Mouse (Mus musculus): ENCODE measurements around the gene Csrnp2. TPM values are rescaled to one million over a fixed set of nuclear protein-coding genes. Genes with fewer than 3 reads are reported as not detected.

The Csrnp2 gene
- total and polyA plus RNA-seq, 3 experiments = 4.2 to 5.8 TPM; not detected in 1

DNA sequence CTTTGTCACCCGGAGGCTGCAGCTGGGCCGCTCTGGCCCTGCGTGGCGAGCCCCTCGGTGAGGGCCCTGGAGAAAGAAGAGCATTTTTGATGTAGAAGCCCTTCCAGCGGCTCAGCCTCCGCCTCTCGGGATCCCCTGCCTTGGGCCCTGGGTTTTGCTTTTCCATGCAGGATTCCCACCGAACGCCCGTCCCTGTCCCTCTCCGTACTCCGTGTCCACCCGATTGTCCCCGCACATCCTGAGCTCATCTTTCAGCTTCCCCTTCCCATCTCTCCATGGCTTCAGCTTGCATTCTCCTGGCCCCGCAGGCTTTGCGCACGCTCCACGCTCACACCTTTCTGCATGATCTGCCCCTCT lies 26.1 kb downstream of the Csrnp2 start:
- no peak for DNase-seq (ENCODE audit: low read depth, low spot score)
- Histone ChIP-seq H3K27ac (ENCODE audit: control insufficient read depth, low read depth, low read length) (peak overlapping the region; percentile 17; the same call in 1 of the 2 replicates), H3K9ac (ENCODE audit: control insufficient read depth, low read depth, low read length, poor library complexity, severe bottlenecking) (peak overlapping the region; percentile 97)

DNA sequence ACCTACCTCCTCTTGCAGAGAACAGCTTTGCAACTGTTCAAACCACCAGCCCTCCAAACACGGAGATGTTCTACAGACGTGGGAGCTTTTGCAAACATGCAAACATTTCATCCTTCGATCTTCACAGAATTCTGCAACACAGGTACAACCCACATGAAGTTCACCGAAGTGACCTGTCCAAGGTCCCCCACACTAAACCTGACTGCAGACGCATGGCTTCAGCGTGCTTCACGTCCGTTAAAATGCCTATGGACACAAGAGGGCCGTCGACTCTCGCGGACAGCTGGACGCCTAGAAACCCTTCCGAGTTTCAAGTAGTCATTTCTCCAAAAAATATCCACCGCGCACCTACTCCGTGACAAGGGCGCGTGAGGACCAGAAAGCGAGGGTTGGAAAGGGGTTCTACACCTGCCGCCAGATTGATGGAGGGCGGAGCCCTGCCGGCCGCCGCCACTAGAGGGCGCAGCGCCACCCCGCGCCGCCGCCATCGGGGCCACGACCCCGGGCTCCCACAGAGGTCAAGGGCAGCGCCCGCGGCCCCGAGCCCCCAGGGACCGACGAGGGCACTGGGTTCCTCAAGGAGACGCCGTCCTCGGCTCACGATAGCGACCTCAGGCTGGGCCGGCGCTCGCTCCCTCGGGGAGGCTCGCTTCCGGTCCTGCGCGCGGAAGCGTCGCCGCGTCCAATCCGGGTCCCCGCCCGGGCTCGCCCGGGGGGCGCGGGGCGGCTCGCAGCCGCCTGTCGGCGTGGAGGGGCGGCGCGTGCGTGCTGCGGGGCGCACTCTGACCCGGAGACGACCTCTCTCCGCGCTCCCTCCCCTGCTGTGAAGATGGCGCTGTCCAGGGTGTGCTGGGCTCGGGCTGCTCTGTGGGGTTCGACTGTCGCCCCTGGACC lies 26.7 kb downstream of the Csrnp2 start, which contains the start of gene Letmd1:
Gene Letmd1 (plus strand): TSS at position 729 of the 894 bp plus-strand sequence.
- Histone ChIP-seq H3K4me3 (ENCODE audit: control insufficient read depth in 1 of 2, insufficient read depth in 1 of 2, low read depth in 2 of 2, low read length in 2 of 2) (peak within 1 kb of the TSS; percentile 89), H3K4me1 (ENCODE audit: control insufficient read depth in 1 of 2, insufficient read depth in 2 of 2, low read length in 2 of 2) (peaks cover 0 to 10% of the 10 kb centered on the region in 2 experiments; a peak in 2 of 4 replicates), H3K27me3 (ENCODE audit: control insufficient read depth in 1 of 2, insufficient read depth in 2 of 2, low read length in 2 of 2) (no peaks in the 10 kb centered on the region), H3K27ac (ENCODE audit: control insufficient read depth, low read depth, low read length) (peak within 1 kb of the TSS; percentile 80), H3K36me3 (ENCODE audit: control insufficient read depth in 1 of 2, insufficient read depth in 2 of 2, low read length in 2 of 2) (peaks cover 0 to 10% of the 10 kb centered on the region in 2 experiments; a peak in 3 of 4 replicates), H3K9ac (ENCODE audit: control insufficient read depth, low read depth, low read length, poor library complexity, severe bottlenecking) (peak within 1 kb of the TSS; percentile 97), H3K79me2 (ENCODE audit: control insufficient read depth, insufficient read depth, low read length, poor library complexity) (peaks cover 19% of the 10 kb centered on the region), H3K9me3 (replicated peaks; ENCODE audit: insufficient read depth, low read length) (no peaks in the 10 kb centered on the region)
- DNase-seq (ENCODE audit: low read depth, low spot score) = peak; percentile 91
- TF ChIP-seq KAT2A (conservative IDR thresholded peaks at IDR 0.05; ENCODE audit: low read depth, low read length) (no peak; the same call in 1 of the 2 replicates), ELF1 (IDR thresholded peaks at IDR 0.05; ENCODE audit: low read depth, low read length) (peak; percentile 83), SIN3A (IDR thresholded peaks at IDR 0.05; ENCODE audit: low read length) (peak; percentile 91), MAX (IDR thresholded peaks at IDR 0.05; ENCODE audit: low read length) (peak; percentile 64), NRF1 (IDR thresholded peaks at IDR 0.05; ENCODE audit: insufficient read depth, low read depth, low read length, poor library complexity, severe bottlenecking) (peak; percentile 82), MAFK (IDR thresholded peaks at IDR 0.05; ENCODE audit: borderline replicate concordance, low read depth, low read length) (no peak), RCOR1 (IDR thresholded peaks at IDR 0.05; ENCODE audit: low read depth, low read length) (peak; percentile 53; the same call in 1 of the 2 replicates), TCF12 (IDR thresholded peaks at IDR 0.05; ENCODE audit: low read depth, low read length) (peak; percentile 35; the same call in 1 of the 2 replicates), POLR2AphosphoS2 (IDR thresholded peaks at IDR 0.05; ENCODE audit: low read length) (peak; percentile 83), ETS1 (IDR thresholded peaks at IDR 0.05; ENCODE audit: low read depth, low read length) (no peak; the same call in 1 of the 2 replicates), CTCF (IDR thresholded peaks at IDR 0.05 in 2 of 3, conservative IDR thresholded peaks at IDR 0.05 in 1 of 3; ENCODE audit: control insufficient read depth in 1 of 3, insufficient read depth in 1 of 3, low read depth in 2 of 3, low read length in 3 of 3, poor library complexity in 1 of 3, severe bottlenecking in 1 of 3) (peak; percentile 85 to 99 (median 93)), UBTF (IDR thresholded peaks at IDR 0.05; ENCODE audit: borderline replicate concordance, insufficient read depth, low read depth, low read length) (no peak), TAL1 (IDR thresholded peaks at IDR 0.05; ENCODE audit: low read length) (no peak), EP300 (IDR thresholded peaks at IDR 0.05; ENCODE audit: low read depth in 1 of 2, low read length in 2 of 2) (peak in 1 of 2 experiments; percentile 19; a peak in 1 of 4 replicates), JUND (IDR thresholded peaks at IDR 0.05; ENCODE audit: low read depth, low read length) (no peak), USF2 (IDR thresholded peaks at IDR 0.05; ENCODE audit: borderline replicate concordance in 1 of 2, insufficient read depth in 1 of 2, low read depth in 1 of 2, low read length in 2 of 2) (no peak), RAD21 (IDR thresholded peaks at IDR 0.05; ENCODE audit: low read depth, low read length) (peak; percentile 26), HCFC1 (IDR thresholded peaks at IDR 0.05; ENCODE audit: low read depth, low read length) (peak; percentile 87), MEF2A (IDR thresholded peaks at IDR 0.05; ENCODE audit: extremely low read depth, insufficient replicate concordance, low read depth, low read length, poor library complexity, severe bottlenecking) (no peak), CHD2 (IDR thresholded peaks at IDR 0.05; ENCODE audit: low read length) (no peak), GABPA (IDR thresholded peaks at IDR 0.05; ENCODE audit: low read depth, low read length) (no peak), ZNF384 (IDR thresholded peaks at IDR 0.05; ENCODE audit: low read depth, low read length) (no peak), POLR2A (IDR thresholded peaks at IDR 0.05; ENCODE audit: control insufficient read depth in 1 of 2, insufficient read depth in 1 of 2, low read depth in 1 of 2, low read length in 2 of 2, poor library complexity in 1 of 2) (peak; percentile 77 to 90), TBP (IDR thresholded peaks at IDR 0.05; ENCODE audit: low read depth, low read length) (0 out of 2 replicates have a peak, but pooled peaks have one; percentile 49), POLR2AphosphoS5 (IDR thresholded peaks at IDR 0.05; ENCODE audit: borderline replicate concordance, low read depth, low read length) (no peak), ZC3H11A (IDR thresholded peaks at IDR 0.05; ENCODE audit: low read depth, low read length) (no peak), MXI1 (IDR thresholded peaks at IDR 0.05; ENCODE audit: low read depth, low read length) (peak; percentile 91)

More for the DNA sequence above, 26.1 kb downstream of the Csrnp2 start:
- TF ChIP-seq TBP (IDR thresholded peaks at IDR 0.05; ENCODE audit: low read depth, low read length) = 0 out of 2 replicates have a peak, but pooled peaks have one; percentile 3
- no peak for TF ChIP-seq JUND (IDR thresholded peaks at IDR 0.05; ENCODE audit: low read depth, low read length)
- TF ChIP-seq NRF1 (IDR thresholded peaks at IDR 0.05; ENCODE audit: insufficient read depth, low read depth, low read length, poor library complexity, severe bottlenecking) = peak; percentile 46; the same call in 1 of the 2 replicates
- Histone ChIP-seq H3K36me3 (ENCODE audit: control insufficient read depth in 1 of 2, insufficient read depth in 2 of 2, low read length in 2 of 2) (peaks cover 0 to 10% of the 10 kb centered on the region in 2 experiments; a peak in 3 of 4 replicates), H3K27me3 (ENCODE audit: control insufficient read depth in 1 of 2, insufficient read depth in 2 of 2, low read length in 2 of 2) (no peaks in the 10 kb centered on the region), H3K4me1 (ENCODE audit: control insufficient read depth in 1 of 2, insufficient read depth in 2 of 2, low read length in 2 of 2) (peaks cover 0 to 10% of the 10 kb centered on the region in 2 experiments; a peak in 2 of 4 replicates), H3K4me3 (ENCODE audit: control insufficient read depth in 1 of 2, insufficient read depth in 1 of 2, low read depth in 2 of 2, low read length in 2 of 2) (peak overlapping the region; percentile 89), H3K9me3 (replicated peaks; ENCODE audit: insufficient read depth, low read length) (no peaks in the 10 kb centered on the region), H3K79me2 (ENCODE audit: control insufficient read depth, insufficient read depth, low read length, poor library complexity) (peaks cover 19% of the 10 kb centered on the region)
